Mouse (Mus musculus) liver, embryonic 14.5 days (tissue): ENCODE measurements around the gene Sema5a. TPM values are rescaled to one million over a fixed set of nuclear protein-coding genes. Genes with fewer than 3 reads are reported as not detected.
"Not testable (repeated sequence)": the region's sequence is repeated elsewhere in the genome, so short reads cannot be mapped to it uniquely, and the experiment has no call there.

Source experiments
- ATAC-seq: fragments of 200-750 bp; cut with Nextera tagmentation; 2 replicates; pipeline ENCODE4 v1.8.0; 2017; ENCODE audit warnings: moderate number of reproducible peaks, mild to moderate bottlenecking, moderate library complexity; ENCODE audit not compliant: insufficient read depth
- DNase-seq, 3 experiments: peaks; one replicate each; pipeline ENCODE4 v3.0.0-alpha.2; 2012 to 2013; ENCODE audit warnings: low read depth in 3 of 3, low spot score in 3 of 3
- H3K27ac ChIP-seq: fragments of 300-500 bp; sonication (generic); 2 replicates; pipeline ENCODE4 v1.5.1; 2014; ENCODE audit warnings: moderate library complexity, mild to moderate bottlenecking, control low read depth, inconsistent platforms
- H3K27me3 ChIP-seq: fragments of 300-500 bp; sonication (generic); 2 replicates; pipeline ENCODE4 v1.6.1; 2014; ENCODE audit warnings: mild to moderate bottlenecking, low read length, moderate library complexity; ENCODE audit not compliant: control insufficient read depth, insufficient read depth
- H3K36me3 ChIP-seq: fragments of 300-500 bp; sonication (generic); replicated peaks from 2 replicates; pipeline ENCODE4 v1.6.1; 2014; ENCODE audit warnings: low read depth; ENCODE audit not compliant: control insufficient read depth, insufficient read depth
- H3K4me1 ChIP-seq, 2 experiments: fragments of 200-500 bp in 1 of 2; fragments of 300-500 bp in 1 of 2; sonication (generic) in 1 of 2; replicated peaks; 2 replicates each; pipeline ENCODE4 v1.6.1; 2012 to 2014; ENCODE audit warnings: antibody characterized with exemption in 1 of 2, inconsistent platforms in 1 of 2, low read length in 1 of 2; ENCODE audit not compliant: control insufficient read depth in 2 of 2, insufficient read depth in 2 of 2
- H3K4me2 ChIP-seq: fragments of 300-500 bp; sonication (generic); 2 replicates; pipeline ENCODE4 v1.6.1; 2014; ENCODE audit warnings: low read depth, mild to moderate bottlenecking, control low read depth, moderate library complexity
- H3K4me3 ChIP-seq, 2 experiments: fragments of 200-500 bp in 1 of 2; fragments of 300-500 bp in 1 of 2; sonication (generic) in 1 of 2; 2 replicates each; pipeline ENCODE4 v1.5.1; 2012 to 2014; ENCODE audit warnings: low read depth in 2 of 2, low read length in 2 of 2, mild to moderate bottlenecking in 2 of 2, control low read depth in 1 of 2, inconsistent platforms in 1 of 2, moderate library complexity in 1 of 2; ENCODE audit not compliant: insufficient read depth in 1 of 2
- H3K9ac ChIP-seq: fragments of 300-500 bp; sonication (generic); replicated peaks from 2 replicates; pipeline ENCODE4 v1.6.1; 2014; ENCODE audit warnings: mild to moderate bottlenecking, control low read depth, moderate library complexity
- H3K9me3 ChIP-seq: fragments of 300-500 bp; sonication (generic); 2 replicates; pipeline ENCODE4 v1.6.1; 2016; ENCODE audit warnings: low read length, mixed read lengths; ENCODE audit not compliant: control insufficient read depth
- CTCF ChIP-seq: IDR thresholded peaks from 2 replicates; pipeline ENCODE4 v1.5.1; 2016; ENCODE audit warnings: antibody characterized with exemption, low read depth, control low read depth
- EP300 ChIP-seq: IDR thresholded peaks from 2 replicates; pipeline ENCODE4 v1.6.1; 2016; ENCODE audit warnings: antibody characterized with exemption, low read depth
- WGBS: fragments of 180-500 bp; shearing (Covaris S2); extraction: QIAGEN DNeasy Blood & Tissue Kit; methylation state at CpG from one replicate; pipeline ENCODE4 v1.1.7; 2014; ENCODE audit not compliant: insufficient replicate concordance; 5-methylcytosine and 5-hydroxymethylcytosine counted together
- polyA plus RNA-seq, 2 experiments: library from polyadenylated mRNA; depleted of rRNA in 1 of 2; stranded (reverse) in 1 of 2; unstranded in 1 of 2; fragments of >200 nt; fragmentation: Nextera tagmentation in 1 of 2; extraction: Ambion mirVana in 1 of 2; gene quantifications; 2 replicates each; pipeline versions ENCODE4 v1.2.1 to v1.2.3; 2012 to 2014

The Sema5a gene
- polyA plus RNA-seq, 2 experiments: 0.29 to 0.35 TPM

DNA sequence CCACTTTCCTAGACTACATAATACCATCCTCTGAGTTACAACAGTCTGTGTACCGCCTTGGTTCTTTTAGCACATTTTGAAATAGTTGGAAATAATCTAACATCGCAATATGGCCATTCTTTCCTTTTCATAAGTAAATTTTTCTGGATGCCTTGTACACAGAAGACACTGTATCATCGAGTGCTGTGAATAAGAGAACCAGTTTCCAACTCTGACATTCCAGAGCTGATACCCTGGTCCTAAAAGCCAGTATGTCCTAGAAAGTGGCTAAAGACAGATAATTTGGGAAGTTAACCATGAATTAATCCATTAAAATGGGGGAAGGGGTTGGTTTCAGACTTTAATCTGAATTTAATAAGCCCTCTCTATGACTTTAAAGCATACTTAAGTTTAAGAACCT, 12.4 kb upstream of the Sema5a start:
- DNase-seq: no peak

GRCm38 (mm10) chr15:32232666-32233141, 11.9 kb upstream of the Sema5a start:
- 14% methylated on average over 8 of the region's 8 CpGs for WGBS
- H3K4me1 ChIP-seq, H3K9me3 ChIP-seq, H3K36me3 ChIP-seq, H3K27ac ChIP-seq, H3K27me3 ChIP-seq, ATAC-seq, DNase-seq, H3K4me3 ChIP-seq, H3K9ac ChIP-seq, H3K4me2 ChIP-seq: not testable (repeated sequence)

More for the DNA sequence above, 12.4 kb upstream of the Sema5a start:
- 61% methylated on average over 3 of the region's 3 CpGs for WGBS
- Histone ChIP-seq H3K4me3 (no peak overlapping the region), H3K9me3 (no peaks in the 10 kb centered on the region), H3K27ac (no peak overlapping the region), H3K9ac (no peak overlapping the region), H3K27me3 (no peaks in the 10 kb centered on the region), H3K4me2 (no peak overlapping the region), H3K4me1 (peaks cover 0 to 2% of the 10 kb centered on the region in 2 experiments; a peak in 1 of 4 replicates), H3K36me3 (no peaks in the 10 kb centered on the region)
- TF ChIP-seq CTCF (no peak), EP300 (no peak)
- ATAC-seq: no peak

GRCm38 (mm10) chr15:32233451-32233850, 11.2 kb upstream of the Sema5a start:
- Histone ChIP-seq H3K4me3 (no peak overlapping the region), H3K9ac (no peak overlapping the region), H3K27ac (no peak overlapping the region), H3K9me3 (no peaks in the 10 kb centered on the region), H3K36me3 (no peaks in the 10 kb centered on the region), H3K4me2 (no peak overlapping the region), H3K4me1 (peaks cover 0 to 2% of the 10 kb centered on the region in 2 experiments; a peak in 1 of 4 replicates), H3K27me3 (no peaks in the 10 kb centered on the region)
- DNase-seq: no peak
- no peak for ATAC-seq
- TF ChIP-seq EP300 (no peak), CTCF (no peak)
- 79% methylated on average over 1 of the region's 1 CpGs for WGBS

DNA sequence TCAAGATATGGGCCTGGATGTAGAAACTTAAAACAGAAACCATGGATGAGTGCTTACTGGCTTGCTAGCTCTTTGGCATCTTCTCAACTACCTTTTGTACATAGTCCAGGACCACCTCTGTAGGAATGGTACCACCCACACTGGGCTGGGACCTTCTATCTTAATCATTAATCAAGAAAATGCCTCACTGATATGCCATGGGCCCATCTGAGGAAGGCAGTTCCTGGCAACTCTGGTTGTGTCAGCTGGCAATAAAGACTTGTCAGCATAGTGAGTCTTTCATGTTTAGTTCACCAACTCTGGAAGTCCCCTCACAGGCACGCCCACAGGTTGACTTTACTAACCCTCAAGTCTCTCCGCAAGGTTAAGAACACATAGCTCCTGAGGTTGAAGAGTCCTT, 5.5 kb upstream of the Sema5a start:
- ATAC-seq: no peak
- Histone ChIP-seq H3K4me3 (no peak overlapping the region), H3K27ac (no peak overlapping the region), H3K9me3 (no peaks in the 10 kb centered on the region), H3K4me1 (no peaks in the 10 kb centered on the region), H3K27me3 (no peaks in the 10 kb centered on the region; the same call in 1 of the 2 replicates), H3K36me3 (no peaks in the 10 kb centered on the region), H3K4me2 (no peak overlapping the region), H3K9ac (no peak overlapping the region)
- WGBS: 61% methylated on average over 2 of the region's 2 CpGs
- TF ChIP-seq EP300 (no peak), CTCF (no peak)
- DNase-seq: no peak

DNA sequence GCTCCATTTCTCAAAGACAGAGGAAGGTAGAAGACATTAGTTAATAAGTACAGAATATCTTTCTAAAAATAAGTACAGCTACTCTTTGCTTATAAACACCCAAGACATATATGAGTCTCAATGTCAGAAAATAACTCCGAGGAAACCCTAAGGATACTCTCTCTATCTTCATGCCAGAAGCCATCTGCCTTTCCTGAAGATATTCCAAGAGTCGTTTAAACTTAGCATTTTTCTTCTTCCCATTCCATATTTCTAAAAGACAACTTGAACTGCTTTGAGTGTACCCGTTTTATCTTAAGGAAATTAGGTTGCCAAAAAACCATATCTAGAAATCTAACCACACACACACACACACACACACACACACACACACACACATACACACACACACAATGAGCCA, 4.5 kb upstream of the Sema5a start:
- Histone ChIP-seq H3K4me3 (no peak overlapping the region), H3K27me3 (peaks cover 3% of the 10 kb centered on the region), H3K36me3 (no peaks in the 10 kb centered on the region), H3K9me3 (no peaks in the 10 kb centered on the region), H3K9ac (no peak overlapping the region), H3K4me1 (no peaks in the 10 kb centered on the region), H3K4me2 (no peak overlapping the region), H3K27ac (no peak overlapping the region)
- DNase-seq (no peak), ATAC-seq (no peak)
- TF ChIP-seq CTCF: no peak
- no peak for TF ChIP-seq EP300
- 49% methylated on average over 3 of the region's 3 CpGs for WGBS
